Mouse (Mus musculus) bone marrow, adult 2 months (tissue): Measurements from ENCODE around the gene Rnf182.

Source experiments
- CTCF ChIP-seq: fragments of 200-500 bp; IDR thresholded peaks from 2 replicates; pipeline ENCODE4 v1.5.1; 2011; ENCODE audit warnings: low read length, control low read depth; ENCODE audit not compliant: control insufficient read depth, insufficient read depth
- POLR2A ChIP-seq: fragments of 200-500 bp; IDR thresholded peaks from 2 replicates; pipeline ENCODE4 v1.6.1; 2011; ENCODE audit warnings: low read depth, mild to moderate bottlenecking, control low read depth, low read length, borderline replicate concordance; ENCODE audit not compliant: control insufficient read depth

- TF ChIP-seq CTCF (no peak), POLR2A (no peak)
Observed at GRCm38 (mm10) chr13:43695521-43695920, 80.0 kb downstream of the Rnf182 start.
